Mouse (Mus musculus) midbrain, embryonic 12.5 days (tissue): ENCODE measurements around the gene Kcnj9. TPM values are rescaled to one million over a fixed set of nuclear protein-coding genes. Genes with fewer than 3 reads are reported as not detected.

Source experiments
- ATAC-seq: fragments of 200-750 bp; cut with Nextera tagmentation; 2 replicates; pipeline ENCODE4 v1.8.0; 2017; ENCODE audit warnings: low read depth, moderate TSS enrichment, moderate library complexity; ENCODE audit not compliant: low FRiP score
- H3K27ac ChIP-seq: fragments of 300-500 bp; sonication (generic); replicated peaks from 2 replicates; pipeline ENCODE4 v1.5.1; 2016; ENCODE audit warnings: mild to moderate bottlenecking
- H3K27me3 ChIP-seq: fragments of 300-500 bp; sonication (generic); 2 replicates; pipeline ENCODE4 v1.6.1; 2016; ENCODE audit warnings: mild to moderate bottlenecking
- H3K36me3 ChIP-seq: fragments of 300-500 bp; sonication (generic); 2 replicates; pipeline ENCODE4 v1.6.1; 2016
- H3K4me1 ChIP-seq: fragments of 300-500 bp; sonication (generic); 2 replicates; pipeline ENCODE4 v1.6.1; 2016
- H3K4me2 ChIP-seq: fragments of 300-500 bp; sonication (generic); replicated peaks from 2 replicates; pipeline ENCODE4 v1.6.1; 2016; ENCODE audit warnings: mild to moderate bottlenecking, moderate library complexity
- H3K4me3 ChIP-seq: fragments of 300-500 bp; sonication (generic); 2 replicates; pipeline ENCODE4 v1.5.1; 2016; ENCODE audit warnings: mild to moderate bottlenecking
- H3K9ac ChIP-seq: fragments of 300-500 bp; sonication (generic); replicated peaks from 2 replicates; pipeline ENCODE4 v1.6.1; 2016; ENCODE audit warnings: mild to moderate bottlenecking, moderate library complexity
- H3K9me3 ChIP-seq: fragments of 300-500 bp; sonication (generic); 2 replicates; pipeline ENCODE4 v1.6.1; 2016; ENCODE audit warnings: mild to moderate bottlenecking
- WGBS: fragments of 180-500 bp; shearing (Covaris S2); methylation state at CpG from one replicate; pipeline ENCODE4 v1.1.7; 2016; 5-methylcytosine and 5-hydroxymethylcytosine counted together
- polyA plus RNA-seq: library from polyadenylated mRNA; unstranded; fragments of >200 nt; fragmentation: Nextera tagmentation; extraction: Ambion mirVana; gene quantifications from 2 replicates; pipeline ENCODE4 v1.2.1, GENCODE M21; 2016

The Kcnj9 gene
- polyA plus RNA-seq, 1 experiment from 2014 or later = 2.7 TPM

GRCm38 (mm10) chr1:172319921-172320411 lies 9.2 kb downstream of the Kcnj9 start:
- H3K4me2 ChIP-seq = no peak overlapping the region
- H3K27ac ChIP-seq = peak overlapping the region; percentile 66
- no peak overlapping the region for H3K4me3 ChIP-seq
- H3K4me1 ChIP-seq = peaks cover 75% of the 10 kb centered on the region
- peak; percentile 50 for ATAC-seq
- H3K27me3 ChIP-seq = peaks cover 23% of the 10 kb centered on the region
- 29% methylated on average over 5 of the region's 5 CpGs for WGBS
- H3K9ac ChIP-seq = no peak overlapping the region
- peaks cover 32% of the 10 kb centered on the region for H3K36me3 ChIP-seq
- no peaks in the 10 kb centered on the region for H3K9me3 ChIP-seq

GRCm38 (mm10) chr1:172319346-172319745 lies 9.8 kb downstream of the Kcnj9 start:
- WGBS = 87% methylated on average over 7 of the region's 7 CpGs
- no peak overlapping the region for H3K4me3 ChIP-seq
- peak overlapping the region; percentile 66 for H3K27ac ChIP-seq
- no peak for ATAC-seq
- H3K4me1 ChIP-seq = peaks cover 78% of the 10 kb centered on the region
- H3K27me3 ChIP-seq = peaks cover 21% of the 10 kb centered on the region; the same call in 1 of the 2 replicates
- no peak overlapping the region for H3K9ac ChIP-seq
- H3K36me3 ChIP-seq = peaks cover 32% of the 10 kb centered on the region
- H3K4me2 ChIP-seq = no peak overlapping the region
- H3K9me3 ChIP-seq = no peaks in the 10 kb centered on the region

DNA sequence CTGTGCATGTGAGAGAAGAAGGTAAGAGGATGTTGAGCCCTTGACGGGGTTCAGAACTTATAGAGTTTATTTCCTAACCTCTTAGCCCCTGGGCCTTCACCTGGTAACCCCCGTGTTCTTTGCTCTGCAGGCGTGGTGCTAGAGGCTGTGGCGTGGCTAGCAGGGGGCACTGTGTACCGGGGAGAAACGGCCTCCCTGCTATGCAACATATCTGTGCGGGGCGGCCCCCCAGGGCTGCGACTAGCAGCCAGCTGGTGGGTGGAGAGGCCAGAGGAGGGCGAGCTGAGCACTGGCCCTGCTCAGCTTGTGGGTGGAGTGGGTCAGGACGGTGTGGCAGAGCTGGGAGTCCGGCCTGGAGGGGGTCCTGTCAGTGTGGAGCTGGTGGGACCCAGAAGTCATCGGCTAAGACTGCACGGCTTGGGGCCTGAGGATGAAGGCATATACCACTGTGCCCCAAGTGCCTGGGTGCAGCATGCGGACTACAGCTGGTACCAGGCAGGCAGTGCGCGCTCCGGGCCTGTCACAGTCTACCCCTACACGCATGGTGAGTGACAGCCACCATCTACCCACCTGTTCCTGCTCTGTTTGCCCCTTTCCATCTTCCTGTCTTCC lies 10.6 kb downstream of the Kcnj9 start:
- peaks cover 21% of the 10 kb centered on the region; the same call in 1 of the 2 replicates for H3K27me3 ChIP-seq
- ATAC-seq = no peak
- 81% methylated on average over 19 of the region's 19 CpGs for WGBS
- H3K27ac ChIP-seq = 0 out of 2 replicates have a peak overlapping the region, but pooled peaks have one; percentile 66
- no peak overlapping the region for H3K4me2 ChIP-seq
- H3K36me3 ChIP-seq = peaks cover 32% of the 10 kb centered on the region
- H3K9ac ChIP-seq = 0 out of 2 replicates have a peak overlapping the region, but pooled peaks have one; percentile 28
- no peak overlapping the region for H3K4me3 ChIP-seq
- H3K9me3 ChIP-seq = no peaks in the 10 kb centered on the region
- peaks cover 82% of the 10 kb centered on the region for H3K4me1 ChIP-seq

- H3K9me3 ChIP-seq = no peaks in the 10 kb centered on the region
- H3K4me2 ChIP-seq = no peak overlapping the region
- peaks cover 82% of the 10 kb centered on the region for H3K4me1 ChIP-seq
- H3K27me3 ChIP-seq = peaks cover 21% of the 10 kb centered on the region; the same call in 1 of the 2 replicates
- no peak for ATAC-seq
- peaks cover 32% of the 10 kb centered on the region for H3K36me3 ChIP-seq
- H3K9ac ChIP-seq = no peak overlapping the region
- H3K4me3 ChIP-seq = no peak overlapping the region
- 53% methylated on average over 15 of the region's 15 CpGs for WGBS
- no peak overlapping the region for H3K27ac ChIP-seq
Measured at GRCm38 (mm10) chr1:172317946-172318345, 11.2 kb downstream of the Kcnj9 start.

- peaks cover 80% of the 10 kb centered on the region for H3K4me1 ChIP-seq
- ATAC-seq = no peak
- H3K27me3 ChIP-seq = peaks cover 16% of the 10 kb centered on the region; the same call in 1 of the 2 replicates
- H3K36me3 ChIP-seq = peaks cover 32% of the 10 kb centered on the region
- no peak overlapping the region for H3K4me2 ChIP-seq
- 63% methylated on average over 18 of the region's 18 CpGs for WGBS
- H3K4me3 ChIP-seq = no peak overlapping the region
- no peak overlapping the region; the same call in 1 of the 2 replicates for H3K27ac ChIP-seq
- H3K9me3 ChIP-seq = no peaks in the 10 kb centered on the region
- no peak overlapping the region for H3K9ac ChIP-seq
Measured at GRCm38 (mm10) chr1:172317431-172317830, 11.7 kb downstream of the Kcnj9 start.

GRCm38 (mm10) chr1:172314911-172315310 lies 14.2 kb downstream of the Kcnj9 start:
- Histone ChIP-seq H3K36me3 (peaks cover 26% of the 10 kb centered on the region), H3K9me3 (no peaks in the 10 kb centered on the region), H3K27me3 (peaks cover 12% of the 10 kb centered on the region), H3K9ac (no peak overlapping the region), H3K4me2 (peak overlapping the region; percentile 73), H3K4me3 (peak overlapping the region; percentile 1; the same call in 1 of the 2 replicates), H3K27ac (peak overlapping the region; percentile 76), H3K4me1 (peaks cover 80% of the 10 kb centered on the region)
- WGBS = 45% methylated on average over 3 of the region's 3 CpGs
- ATAC-seq = peak; percentile 23

- Histone ChIP-seq H3K36me3 (peaks cover 21% of the 10 kb centered on the region), H3K4me2 (peak overlapping the region; percentile 73), H3K27me3 (peaks cover 12% of the 10 kb centered on the region), H3K4me3 (peak overlapping the region; percentile 72), H3K27ac (peak overlapping the region; percentile 76), H3K9ac (peak overlapping the region; percentile 80; the same call in 1 of the 2 replicates), H3K4me1 (peaks cover 78% of the 10 kb centered on the region), H3K9me3 (no peaks in the 10 kb centered on the region)
- 61% methylated on average over 10 of the region's 10 CpGs for WGBS
- ATAC-seq = no peak
Measured at GRCm38 (mm10) chr1:172313613-172314411, 15.3 kb downstream of the Kcnj9 start.

DNA sequence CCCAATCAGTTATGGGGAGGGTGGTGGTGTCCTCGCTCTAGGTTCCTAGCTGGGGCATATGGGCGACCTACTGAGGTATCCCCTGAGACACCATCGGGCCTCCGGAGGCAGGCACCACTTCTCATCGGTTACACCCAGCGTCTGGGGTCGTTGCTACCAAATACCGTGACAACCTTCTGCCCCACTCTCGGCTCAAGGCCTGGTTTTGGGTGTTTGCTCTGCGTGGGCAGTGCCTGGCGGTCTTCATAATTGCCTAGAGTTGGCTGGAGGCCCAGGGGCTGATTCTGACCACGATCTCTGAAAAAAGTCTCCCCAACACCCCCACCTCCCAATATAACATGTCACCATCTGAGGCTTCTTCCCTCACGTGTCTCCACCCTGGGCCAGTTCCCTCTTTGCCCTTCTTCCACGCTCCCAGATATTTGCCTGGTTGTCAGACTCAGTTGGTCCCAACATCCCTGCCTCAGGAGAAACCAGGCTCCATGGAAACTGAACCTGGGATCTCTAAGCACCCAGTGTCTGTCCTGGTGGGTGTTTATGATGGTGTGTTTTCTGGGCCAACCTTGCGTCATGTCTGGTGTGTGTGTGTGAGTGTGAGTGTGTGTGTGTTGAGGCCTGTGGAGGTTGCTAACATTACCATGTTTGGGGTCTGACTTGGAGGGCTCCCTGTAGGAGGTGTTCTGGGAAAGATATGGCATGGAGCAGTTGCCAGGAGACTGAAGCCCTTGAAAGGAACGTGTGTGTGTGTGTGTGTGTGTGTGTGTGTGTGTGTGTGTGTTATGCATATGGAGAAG lies 16.2 kb downstream of the Kcnj9 start:
- peaks cover 15% of the 10 kb centered on the region for H3K27me3 ChIP-seq
- 10% methylated on average over 16 of the region's 16 CpGs for WGBS
- ATAC-seq = 0 out of 2 replicates have a peak, but pooled peaks have one; percentile 0

GRCm38 (mm10) chr1:172311921-172312767 lies 17.0 kb downstream of the Kcnj9 start:
- Histone ChIP-seq H3K9ac (peak overlapping the region; percentile 80), H3K27me3 (peaks cover 8% of the 10 kb centered on the region), H3K27ac (peak overlapping the region; percentile 52), H3K9me3 (no peaks in the 10 kb centered on the region), H3K4me3 (peak overlapping the region; percentile 72), H3K4me2 (peak overlapping the region; percentile 73), H3K4me1 (peaks cover 72% of the 10 kb centered on the region), H3K36me3 (0 out of 2 replicates have a peak, but pooled peaks cover 4% of the 10 kb centered on the region)
- WGBS = under 1% methylated on average over 36 of the region's 55 CpGs
- peak; percentile 79 for ATAC-seq

More for the DNA sequence above, 16.2 kb downstream of the Kcnj9 start:
- Histone ChIP-seq H3K27ac (peak overlapping the region; percentile 76; the same call in 1 of the 2 replicates), H3K4me2 (peak overlapping the region; percentile 73), H3K9ac (peak overlapping the region; percentile 80), H3K36me3 (peaks cover 12% of the 10 kb centered on the region), H3K4me1 (peaks cover 76% of the 10 kb centered on the region), H3K9me3 (no peaks in the 10 kb centered on the region), H3K4me3 (peak overlapping the region; percentile 72)

DNA sequence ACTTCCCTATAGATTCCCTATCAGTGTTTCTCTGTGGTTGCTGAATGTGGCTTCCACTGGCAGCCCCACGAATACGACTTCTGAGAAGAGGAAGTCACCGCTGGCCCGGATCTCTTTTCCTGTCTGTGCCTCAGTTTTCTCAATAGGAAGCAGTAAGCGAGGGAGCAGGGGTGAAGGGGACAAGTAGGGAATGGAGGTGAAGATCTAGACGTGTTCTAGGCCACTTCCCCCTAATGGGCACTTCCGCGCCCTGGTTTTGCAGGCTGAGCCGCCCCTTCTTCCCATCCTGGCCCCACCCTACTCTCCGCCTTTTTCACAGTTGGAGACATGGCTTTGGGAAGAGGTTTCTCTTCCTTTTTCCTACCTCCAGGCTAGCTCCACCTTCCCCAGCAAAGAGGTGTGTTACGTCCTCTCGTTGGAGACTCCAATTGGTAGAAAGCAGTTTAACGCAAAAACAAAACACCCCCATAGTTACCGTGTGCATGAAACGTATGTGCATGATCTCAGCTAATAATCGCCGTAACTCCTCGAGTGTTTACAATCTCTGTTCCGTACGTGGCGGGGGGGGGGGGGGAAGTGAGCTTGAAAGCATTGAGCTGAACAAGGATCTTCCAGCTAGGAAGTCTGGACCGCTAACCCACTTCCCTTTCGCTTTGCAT lies 17.7 kb downstream of the Kcnj9 start:
- H3K27me3 ChIP-seq = peaks cover 7% of the 10 kb centered on the region
- peaks cover 71% of the 10 kb centered on the region for H3K4me1 ChIP-seq
- ATAC-seq = no peak
- peak overlapping the region; percentile 52 for H3K27ac ChIP-seq
- H3K9me3 ChIP-seq = no peaks in the 10 kb centered on the region
- H3K9ac ChIP-seq = peak overlapping the region; percentile 80; the same call in 1 of the 2 replicates
- peak overlapping the region; percentile 72 for H3K4me3 ChIP-seq
- H3K4me2 ChIP-seq = peak overlapping the region; percentile 73
- H3K36me3 ChIP-seq = no peaks in the 10 kb centered on the region
- 7% methylated on average over 23 of the region's 23 CpGs for WGBS
